Mouse (Mus musculus): ENCODE measurements around the gene Lmx1b.

GRCm38 (mm10) chr2:33546051-33546450 lies 94.3 kb downstream of the Lmx1b start:
- no peak for TF ChIP-seq ZKSCAN1 (IDR thresholded peaks at IDR 0.05; ENCODE audit: borderline replicate concordance, low read depth, low read length)
- no peak for TF ChIP-seq USF1 (IDR thresholded peaks at IDR 0.05; ENCODE audit: low read depth, low read length)
- TF ChIP-seq E2F4 (IDR thresholded peaks at IDR 0.05; ENCODE audit: insufficient replicate concordance, low read depth, low read length) = no peak
